Mouse (Mus musculus) CH12.LX (cell line): ENCODE measurements around the gene Dnajb13.

Experiments used
- CTCF ChIP-seq, 2 experiments: IDR thresholded peaks in 1 of 2; conservative IDR thresholded peaks in 1 of 2; 2 replicates each; pipeline ENCODE4 v1.5.1; 2011 to 2012; ENCODE audit warnings: low read depth in 2 of 2, low read length in 2 of 2, improper control_type of control experiment in 1 of 2, inconsistent platforms in 1 of 2, mild to moderate bottlenecking in 1 of 2, moderate library complexity in 1 of 2
- ELF1 ChIP-seq: IDR thresholded peaks from 2 replicates; pipeline ENCODE4 v1.6.1; 2014; ENCODE audit warnings: low read depth, mild to moderate bottlenecking, inconsistent platforms, low read length, improper control_type of control experiment
- EP300 ChIP-seq: IDR thresholded peaks from 2 replicates; pipeline ENCODE4 v1.6.1; 2011; ENCODE audit warnings: low read length, improper control_type of control experiment
- HCFC1 ChIP-seq: IDR thresholded peaks from 2 replicates; pipeline ENCODE4 v1.6.1; 2012; ENCODE audit warnings: low read depth, mild to moderate bottlenecking, inconsistent platforms, low read length, improper control_type of control experiment
- POLR2A ChIP-seq: IDR thresholded peaks from 2 replicates; pipeline ENCODE4 v1.6.1; 2011; ENCODE audit warnings: low read depth, mild to moderate bottlenecking, improper control_type of control experiment, low read length
- ZNF384 ChIP-seq: IDR thresholded peaks from 2 replicates; pipeline ENCODE4 v1.6.1; 2012; ENCODE audit warnings: low read depth, low read length, improper control_type of control experiment, inconsistent platforms

DNA sequence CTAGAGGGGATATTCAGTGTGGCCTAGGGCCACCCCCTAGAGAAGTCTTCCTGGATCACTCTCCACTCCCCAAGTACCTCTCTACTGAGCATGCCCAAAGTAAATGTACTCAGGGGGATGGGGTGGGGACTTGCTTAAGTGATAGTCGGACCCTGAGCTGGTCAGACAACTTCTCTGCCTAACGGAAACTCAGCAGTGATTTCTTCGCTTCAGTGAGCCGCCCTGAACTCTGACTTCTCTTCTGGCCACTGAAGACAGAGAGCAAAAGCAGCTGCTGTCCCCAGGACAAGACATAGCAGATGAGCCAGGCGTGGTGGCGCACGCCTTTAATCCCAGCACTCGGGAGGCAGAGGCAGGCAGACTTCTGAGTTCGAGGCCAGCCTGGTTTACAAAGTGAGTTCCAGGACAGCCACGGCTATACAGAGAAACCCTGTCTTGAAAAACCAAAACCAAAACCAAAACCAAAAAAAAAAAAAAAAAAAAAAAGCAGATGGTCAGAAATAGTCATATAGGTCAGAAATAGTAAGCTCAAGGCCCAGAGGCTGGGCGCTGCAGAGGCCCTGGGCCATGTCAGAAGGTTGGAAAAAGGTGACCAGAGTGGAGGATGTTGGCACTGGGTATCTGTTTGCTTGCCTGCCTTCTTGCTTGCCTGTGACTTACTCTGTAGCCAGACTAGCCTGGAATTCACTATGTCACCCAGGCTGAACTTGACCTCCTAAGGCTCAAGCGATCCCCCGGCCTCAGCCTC lies 9.8 kb downstream of the Dnajb13 start:
- TF ChIP-seq POLR2A (no peak; the same call in none of the 2 replicates), HCFC1 (peak; percentile 33; the same call in 1 of the 2 replicates), ZNF384 (peak; percentile 94), ELF1 (peak; percentile 18; the same call in 1 of the 2 replicates), CTCF (conservative IDR thresholded peaks at IDR 0.05 in 1 of 2, IDR thresholded peaks at IDR 0.05 in 1 of 2; ENCODE audit: low read depth in 2 of 2, low read length in 2 of 2) (no peak), EP300 (peak; percentile 62)
